Mouse (Mus musculus) heart, adult 2 months (tissue): ENCODE results near the gene Cggbp1. TPM values are rescaled to one million over a fixed set of nuclear protein-coding genes. Genes with fewer than 3 reads are reported as not detected.

Experiments used
- DNase-seq, 2 experiments: peaks; one replicate each; pipeline ENCODE4 v3.0.0; 2021
- H3K27ac ChIP-seq: fragments of 200-600 bp; 2 replicates; pipeline ENCODE4 v1.8.1; 2022
- H3K27me3 ChIP-seq: fragments of 200-500 bp; 2 replicates; pipeline ENCODE4 v1.6.1; 2012; ENCODE audit warnings: mild to moderate bottlenecking, low read length, inconsistent platforms, mixed read lengths; ENCODE audit not compliant: control insufficient read depth, insufficient read depth
- H3K36me3 ChIP-seq: fragments of 200-500 bp; 2 replicates; pipeline ENCODE4 v1.6.1; 2012; ENCODE audit warnings: low read length, inconsistent platforms; ENCODE audit not compliant: control insufficient read depth, insufficient read depth
- H3K4me1 ChIP-seq: fragments of 200-500 bp; 2 replicates; pipeline ENCODE4 v1.6.1; 2011; ENCODE audit warnings: low read length; ENCODE audit not compliant: control insufficient read depth, insufficient read depth
- H3K4me3 ChIP-seq: fragments of 200-600 bp; 2 replicates; pipeline ENCODE4 v1.8.1; 2022
- H3K79me2 ChIP-seq: fragments of 200-500 bp; replicated peaks from 2 replicates; pipeline ENCODE4 v1.6.1; 2012; ENCODE audit warnings: mild to moderate bottlenecking, inconsistent platforms, low read length, moderate library complexity, mixed read lengths; ENCODE audit not compliant: control insufficient read depth, insufficient read depth
- H3K9ac ChIP-seq: fragments of 200-500 bp; 2 replicates; pipeline ENCODE4 v1.6.1; 2012; ENCODE audit warnings: low read depth, mild to moderate bottlenecking, control low read depth, inconsistent platforms, low read length, mixed read lengths
- CTCF ChIP-seq: fragments of 200-600 bp; IDR thresholded peaks from 2 replicates; pipeline ENCODE4 v1.8.1; 2022; ENCODE audit warnings: antibody characterized with exemption, mild to moderate bottlenecking, moderate library complexity
- EP300 ChIP-seq: fragments of 200-500 bp; IDR thresholded peaks from 2 replicates; pipeline ENCODE4 v1.6.1; 2011; ENCODE audit warnings: low read depth, low read length, control low read depth; ENCODE audit not compliant: insufficient read depth
- POLR2A ChIP-seq: fragments of 200-500 bp; IDR thresholded peaks from 2 replicates; pipeline ENCODE4 v1.6.1; 2011; ENCODE audit warnings: mild to moderate bottlenecking, low read depth, low read length, control low read depth; ENCODE audit not compliant: insufficient read depth
- WGBS: fragments of 180-500 bp; shearing (Covaris S2); methylation state at CpG from one replicate; pipeline ENCODE4 v1.1.7; 2018; 5-methylcytosine and 5-hydroxymethylcytosine counted together
- intact Hi-C: fragments of 180-260 bp; cut with DNase I; formaldehyde crosslinking; loops from one replicate; pipeline ENCODE4 v1.15.1; 2025
- polyA plus RNA-seq: library from polyadenylated mRNA; depleted of rRNA; stranded (reverse); fragments of >200 nt; gene quantifications from 2 replicates; pipeline ENCODE4 v1.2.3, GENCODE M21; 2012
- total RNA-seq, 2 experiments: library from RNA; stranded (reverse); gene quantifications; 2 replicates each; pipeline ENCODE4 v1.2.3; 2021

Cggbp1 gene
- total and polyA plus RNA-seq, 3 experiments: 7.9 to 37.4 (median 37.1) TPM

- Histone ChIP-seq H3K9ac (no peak overlapping the region), H3K4me1 (no peaks in the 10 kb centered on the region; the same call in 1 of the 2 replicates), H3K27ac (no peak overlapping the region), H3K36me3 (no peaks in the 10 kb centered on the region), H3K4me3 (no peak overlapping the region), H3K79me2 (no peaks in the 10 kb centered on the region), H3K27me3 (no peaks in the 10 kb centered on the region)
- intact Hi-C loops: no loop called here
- TF ChIP-seq CTCF (no peak), EP300 (no peak), POLR2A (no peak)
- 63% methylated on average over 6 of the region's 6 CpGs for WGBS
- no peak for DNase-seq
Measured at GRCm38 (mm10) chr16:64868613-64869012, 16.8 kb downstream of the Cggbp1 start.

- no peaks in the 10 kb centered on the region for H3K27me3 ChIP-seq
- H3K4me3 ChIP-seq: no peak overlapping the region
- intact Hi-C loops: no loop called here
- WGBS: 81% methylated on average over 2 of the region's 2 CpGs
- TF ChIP-seq EP300 (no peak), CTCF (no peak), POLR2A (no peak)
- DNase-seq: no peak
- no peak overlapping the region for H3K27ac ChIP-seq
- H3K36me3 ChIP-seq: no peaks in the 10 kb centered on the region
- H3K4me1 ChIP-seq: no peaks in the 10 kb centered on the region; the same call in 1 of the 2 replicates
- H3K9ac ChIP-seq: no peak overlapping the region
- no peaks in the 10 kb centered on the region for H3K79me2 ChIP-seq
Measured at GRCm38 (mm10) chr16:64869621-64870020, 17.8 kb downstream of the Cggbp1 start.

- peak in 1 of 2 experiments; percentile 21 for DNase-seq
- Histone ChIP-seq H3K27ac (no peak overlapping the region), H3K4me1 (no peaks in the 10 kb centered on the region; the same call in 1 of the 2 replicates), H3K79me2 (no peaks in the 10 kb centered on the region), H3K9ac (no peak overlapping the region), H3K27me3 (no peaks in the 10 kb centered on the region), H3K36me3 (no peaks in the 10 kb centered on the region), H3K4me3 (no peak overlapping the region)
- 36% methylated on average over 3 of the region's 3 CpGs for WGBS
- TF ChIP-seq POLR2A (no peak), EP300 (no peak), CTCF (no peak)
- intact Hi-C loops: loop anchor here (2.0 kb wide), 1 partner anchor 101 kb away; the partner anchor contains the start of gene 4930453N24Rik
Measured at GRCm38 (mm10) chr16:64872296-64872695, 20.5 kb downstream of the Cggbp1 start.

- Histone ChIP-seq H3K27ac (peak overlapping the region; percentile 86), H3K9ac (peak overlapping the region; percentile 30; the same call in 1 of the 2 replicates), H3K4me1 (no peaks in the 10 kb centered on the region; the same call in 1 of the 2 replicates), H3K36me3 (no peaks in the 10 kb centered on the region), H3K27me3 (no peaks in the 10 kb centered on the region), H3K4me3 (peak overlapping the region; percentile 70), H3K79me2 (no peaks in the 10 kb centered on the region)
- intact Hi-C loops: loop anchor here (1.0 to 2.0 kb wide), 2 partner anchors 21 to 102 kb away; partner anchors contain the start of gene 4930453N24Rik
- 6% methylated on average over 7 of the region's 7 CpGs for WGBS
- no peak for DNase-seq
- TF ChIP-seq EP300 (no peak), CTCF (no peak), POLR2A (no peak)
Measured at GRCm38 (mm10) chr16:64872841-64873240, 21.0 kb downstream of the Cggbp1 start.

- 2% methylated on average over 29 of the region's 29 CpGs for WGBS
- intact Hi-C loops: loop anchor here (1.0 to 2.0 kb wide), 2 partner anchors 21 to 103 kb away; partner anchors contain the start of gene 4930453N24Rik
- H3K27ac ChIP-seq: peak overlapping the region; percentile 86
- TF ChIP-seq EP300 (no peak), CTCF (no peak), POLR2A (peak; percentile 83)
- H3K4me3 ChIP-seq: peak overlapping the region; percentile 70
- no peaks in the 10 kb centered on the region; the same call in 1 of the 2 replicates for H3K4me1 ChIP-seq
- no peaks in the 10 kb centered on the region for H3K79me2 ChIP-seq
- no peaks in the 10 kb centered on the region for H3K36me3 ChIP-seq
- DNase-seq: peak; percentile 78 to 84
- peak overlapping the region; percentile 71 for H3K9ac ChIP-seq
- H3K27me3 ChIP-seq: no peaks in the 10 kb centered on the region
Measured at GRCm38 (mm10) chr16:64873416-64874305, 21.9 kb downstream of the Cggbp1 start.
